Mouse (Mus musculus) spleen, adult 2 months (tissue): ENCODE measurements around the gene Mfn1.

Source experiments
- CTCF ChIP-seq: fragments of 200-500 bp; IDR thresholded peaks from 2 replicates; pipeline ENCODE4 v1.5.1; 2011; ENCODE audit warnings: mild to moderate bottlenecking, inconsistent platforms; ENCODE audit not compliant: insufficient read depth, insufficient read length, insufficient replicate concordance; ENCODE audit errors: extremely low read depth
- POLR2A ChIP-seq: fragments of 200-500 bp; IDR thresholded peaks from 2 replicates; pipeline ENCODE4 v1.6.1; 2011; ENCODE audit warnings: low read depth, low read length, inconsistent platforms

DNA sequence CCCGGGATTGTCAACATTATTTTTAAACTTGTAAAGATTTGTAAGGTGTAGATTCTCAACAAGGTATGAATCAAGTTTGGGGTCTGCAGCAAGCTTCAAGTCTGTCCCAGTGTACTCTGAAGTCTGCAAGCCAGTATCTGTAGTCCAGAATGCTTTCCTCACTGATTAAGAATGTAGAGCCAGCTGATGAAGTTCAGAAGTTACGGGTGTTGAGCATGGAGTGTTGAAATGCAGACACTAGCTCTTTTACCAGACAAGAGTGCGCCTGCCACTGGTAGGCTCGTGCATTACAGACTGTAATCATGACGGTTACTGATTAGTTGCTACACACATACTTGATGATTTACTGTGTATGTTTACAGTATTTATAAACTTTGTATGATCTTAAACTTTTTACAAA lies 49.5 kb downstream of the Mfn1 start:
- TF ChIP-seq CTCF, result no peak
- no peak for TF ChIP-seq POLR2A
